Comparison of ENCODE assay signal across 11 mouse cellular contexts in genomic region chr3:87999243-87999895, GRCm38 (mm10). TPM values are rescaled to one million over a fixed set of nuclear protein-coding genes. Genes with fewer than 3 reads are reported as not detected.
A peak's percentile ranks its signal among the peaks of the same experiment; 100 is the strongest.
DNase-seq lines count a peak whose midpoint lies in the region; ATAC-seq and TF ChIP-seq lines count a peak whose summit lies in the region.
"Had no signal": no experiment of that assay in that cellular context is flagged by ENCODE, and none has a peak within 500 bp of the region (broad histone marks: within the 10 kb centered on the region; RNA-seq: fewer than 3 reads in every experiment).

No protein-coding gene starts in this region.

- in situ Hi-C loops in ES-E14 (cut with MboI; ENCODE audit: low sequenced_read_pairs in 2 of 2, unreplicated experiment in 2 of 2): no loop called here

- H3K4me2 ChIP-seq in heart, embryonic 13.5 days: peak overlapping the region; percentile 69
- peak overlapping the region; percentile 83 for H3K4me2 ChIP-seq in forebrain, embryonic 14.5 days (ENCODE audit: low read length)

- H3K4me1 ChIP-seq in heart, embryonic 13.5 days: peaks cover 27% of the 10 kb centered on the region
- peaks cover 0 to 18% of the 10 kb centered on the region in 2 experiments; a peak in 2 of 4 replicates for H3K4me1 ChIP-seq in ES-E14 (ENCODE audit: control insufficient read depth in 2 of 2, insufficient read depth in 2 of 2, low read length in 2 of 2, poor library complexity in 1 of 2)
- H3K4me1 ChIP-seq in forebrain, embryonic 14.5 days (ENCODE audit: control insufficient read depth, insufficient read depth, low read length): peaks cover 21% of the 10 kb centered on the region
- peaks cover 62% of the 10 kb centered on the region for H3K4me1 ChIP-seq in midbrain, embryonic 10.5 days

- H3K36me3 ChIP-seq in heart, embryonic 13.5 days: no peaks in the 10 kb centered on the region
- H3K36me3 ChIP-seq in ES-E14 (ENCODE audit: control insufficient read depth, insufficient read depth, low read length, poor library complexity, severe bottlenecking): no peaks in the 10 kb centered on the region
- no peaks in the 10 kb centered on the region for H3K36me3 ChIP-seq in forebrain, embryonic 14.5 days (ENCODE audit: control insufficient read depth, insufficient read depth, low read length)
- H3K36me3 ChIP-seq in midbrain, embryonic 10.5 days: no peaks in the 10 kb centered on the region

- 0 out of 2 replicates have a peak overlapping the region, but pooled peaks have one; percentile 28 for H3K9ac ChIP-seq in heart, embryonic 13.5 days
- peak overlapping the region; percentile 48; the same call in 1 of the 2 replicates for H3K9ac ChIP-seq in ES-E14 (ENCODE audit: insufficient read depth, low read depth, low read length, poor library complexity, severe bottlenecking)
- peak overlapping the region; percentile 64 for H3K9ac ChIP-seq in forebrain, embryonic 14.5 days (ENCODE audit: low read length)

- DNase-seq in heart, adult 8-10 months (ENCODE audit: low spot score): no peak
- DNase-seq in ES-E14 (ENCODE audit: low read depth, low spot score): no peak
- no peak for DNase-seq in forebrain, embryonic 14.5 days (ENCODE audit: low spot score)
- DNase-seq in midbrain, embryonic 10.5 days (ENCODE audit: low spot score): no peak
- DNase-seq in Muller cell, postnatal 12 days (ENCODE audit: inconsistent ontology term): no peak
- no peak for DNase-seq in urinary bladder, postnatal 36 days (ENCODE audit: low spot score in 2 of 2)
- DNase-seq: gastrocnemius, postnatal 36 days; lung, adult 2 months had no signal

- no peak overlapping the region for H3K27ac ChIP-seq in heart, embryonic 13.5 days (replicated peaks)
- H3K27ac ChIP-seq in ES-E14 (ENCODE audit: insufficient read depth, low read depth, low read length, poor library complexity, severe bottlenecking): no peak overlapping the region
- 0 out of 2 replicates have a peak overlapping the region, but pooled peaks have one; percentile 9 for H3K27ac ChIP-seq in forebrain, embryonic 14.5 days (ENCODE audit: low read depth, low read length)
- H3K27ac ChIP-seq in midbrain, embryonic 10.5 days (replicated peaks): no peak overlapping the region

- 1% methylated on average over 38 of the region's 38 CpGs for WGBS in heart, embryonic 13.5 days
- under 1% methylated on average over 35 of the region's 38 CpGs for WGBS in forebrain, embryonic 14.5 days
- WGBS in midbrain, embryonic 10.5 days: under 1% methylated on average over 38 of the region's 38 CpGs

- ATAC-seq in heart, embryonic 13.5 days (ENCODE audit: extremely low read depth, insufficient number of reproducible peaks, low FRiP score, low TSS enrichment): no peak
- ATAC-seq in forebrain, embryonic 14.5 days: 0 out of 2 replicates have a peak, but pooled peaks have one; percentile 18
- no peak for ATAC-seq in monocyte, adult 5-6 weeks (replicated peaks; ENCODE audit: insufficient number of reproducible peaks, low FRiP score, low TSS enrichment, poor library complexity, severe bottlenecking)

- peak overlapping the region; percentile 48 for H3K4me3 ChIP-seq in heart, embryonic 13.5 days
- peak overlapping the region; percentile 75 to 80 for H3K4me3 ChIP-seq in ES-E14 (ENCODE audit: insufficient read depth in 1 of 2, low read depth in 1 of 2, low read length in 2 of 2, poor library complexity in 1 of 2, severe bottlenecking in 1 of 2)
- H3K4me3 ChIP-seq in forebrain, embryonic 14.5 days (ENCODE audit: low read depth, low read length): peak overlapping the region; percentile 44
- peak overlapping the region; percentile 56 for H3K4me3 ChIP-seq in midbrain, embryonic 10.5 days

- H3K27me3 ChIP-seq in heart, embryonic 13.5 days (replicated peaks): peaks cover 100% of the 10 kb centered on the region
- peaks cover 84% of the 10 kb centered on the region for H3K27me3 ChIP-seq in forebrain, embryonic 14.5 days (replicated peaks; ENCODE audit: control insufficient read depth, insufficient read depth, low read length)
- peaks cover 97% of the 10 kb centered on the region for H3K27me3 ChIP-seq in midbrain, embryonic 10.5 days (ENCODE audit: low read depth, poor library complexity, severe bottlenecking)

- H3K9me3 ChIP-seq in heart, embryonic 13.5 days: no peaks in the 10 kb centered on the region
- no peaks in the 10 kb centered on the region for H3K9me3 ChIP-seq in ES-E14 (ENCODE audit: control insufficient read depth, insufficient read depth, low read depth, low read length)
- H3K9me3 ChIP-seq in forebrain, embryonic 14.5 days (replicated peaks; ENCODE audit: control insufficient read depth, low read length): no peaks in the 10 kb centered on the region
- H3K9me3 ChIP-seq in midbrain, embryonic 10.5 days (replicated peaks): no peaks in the 10 kb centered on the region; the same call in 1 of the 2 replicates

TF ChIP-seq in ES-E14, 5 proteins besides CTCF, POLR2A, EP300 and RAD21:
- TF ChIP-seq MAFK (IDR thresholded peaks at IDR 0.05; ENCODE audit: insufficient read depth, low read depth, low read length) (no peak), ZC3H11A (IDR thresholded peaks at IDR 0.05; ENCODE audit: borderline replicate concordance, low read depth, low read length) (no peak), HCFC1 (IDR thresholded peaks at IDR 0.05; ENCODE audit: borderline replicate concordance, insufficient read depth, low read length) (no peak), CHD2 (IDR thresholded peaks at IDR 0.05; ENCODE audit: low read depth, low read length) (no peak), ZNF384 (IDR thresholded peaks at IDR 0.05; ENCODE audit: low read depth, low read length) (no peak)

RNA-seq across cellular contexts. Expression of gene Bcan, which starts 0.7 kb away (rescaled TPM):
- polyA plus RNA-seq in heart, embryonic 13.5 days (2015; fragmentation: Nextera tagmentation; extraction: Ambion mirVana): 0.07 TPM in 1 of 2 replicates, not detected in the other
- under 1 TPM in 3 of 4 experiments, not detected in 1; 0.09 to 0.69 (median 0.27) TPM for total RNA-seq in heart, adult 8-10 months (2022)
- total RNA-seq in ES-E14 (2012; rRNA removed): 1.4 and 2.6 TPM in 2 replicates
- 13.5 and 21.9 TPM in 2 replicates for polyA plus RNA-seq in forebrain, embryonic 14.5 days (2014; fragmentation: Nextera tagmentation; extraction: Ambion mirVana)
- 0.41 and 0.86 TPM in 2 replicates for polyA plus RNA-seq in midbrain, embryonic 10.5 days (2016; fragmentation: Nextera tagmentation; extraction: Ambion mirVana)
- not detected in 3 replicates for total RNA-seq in monocyte, adult 5-6 weeks (2017)

RNA-seq across cellular contexts. Expression of gene Hapln2, which starts 28.0 kb away (rescaled TPM):
- polyA plus RNA-seq in heart, embryonic 13.5 days (2015; fragmentation: Nextera tagmentation; extraction: Ambion mirVana): not detected in 2 replicates
- not detected for total RNA-seq in heart, adult 8-10 months (2022)
- total RNA-seq in ES-E14 (2012; rRNA removed): not detected in 2 replicates
- 0.52 TPM in 1 of 2 replicates, not detected in the other for polyA plus RNA-seq in forebrain, embryonic 14.5 days (2014; fragmentation: Nextera tagmentation; extraction: Ambion mirVana)
- polyA plus RNA-seq in midbrain, embryonic 10.5 days (2016; fragmentation: Nextera tagmentation; extraction: Ambion mirVana): 0.10 TPM in 1 of 2 replicates, not detected in the other
- total RNA-seq in monocyte, adult 5-6 weeks (2017): not detected in 3 replicates
- total RNA-seq: CH12.LX had no signal

RNA-seq across cellular contexts. Expression of gene Nes, which starts 28.5 kb away (rescaled TPM):
- 18.7 and 18.9 TPM in 2 replicates for polyA plus RNA-seq in heart, embryonic 13.5 days (2015; fragmentation: Nextera tagmentation; extraction: Ambion mirVana)
- 10 to 100 TPM; 10.1 to 25.1 (median 18.9) TPM for total RNA-seq in heart, adult 8-10 months (2022)
- 22.3 and 29.4 TPM in 2 replicates for total RNA-seq in ES-E14 (2012; rRNA removed)
- polyA plus RNA-seq in forebrain, embryonic 14.5 days (2014; fragmentation: Nextera tagmentation; extraction: Ambion mirVana): 23.1 and 27.8 TPM in 2 replicates
- 125 and 158 TPM in 2 replicates for polyA plus RNA-seq in midbrain, embryonic 10.5 days (2016; fragmentation: Nextera tagmentation; extraction: Ambion mirVana)
- total RNA-seq in monocyte, adult 5-6 weeks (2017): 0.58 to 2.0 TPM (median 1.6 TPM) in 3 replicates

RNA-seq across cellular contexts. Expression of gene Gpatch4, which starts 43.5 kb away (rescaled TPM):
- polyA plus RNA-seq in heart, embryonic 13.5 days (2015; fragmentation: Nextera tagmentation; extraction: Ambion mirVana): 18.7 and 20.9 TPM in 2 replicates
- 10 to 100 TPM in 3 of 4 experiments, 1 to 10 TPM in 1; 9.8 to 11.7 (median 10.8) TPM for total RNA-seq in heart, adult 8-10 months (2022)
- total RNA-seq in ES-E14 (2012; rRNA removed): 33.5 and 37.9 TPM in 2 replicates
- polyA plus RNA-seq in forebrain, embryonic 14.5 days (2014; fragmentation: Nextera tagmentation; extraction: Ambion mirVana): 22.9 and 25.2 TPM in 2 replicates
- polyA plus RNA-seq in midbrain, embryonic 10.5 days (2016; fragmentation: Nextera tagmentation; extraction: Ambion mirVana): 41.7 and 47.0 TPM in 2 replicates
- total RNA-seq in monocyte, adult 5-6 weeks (2017): 3.8 to 10.5 TPM (median 4.8 TPM) in 3 replicates

RNA-seq across cellular contexts. Expression of gene Crabp2, which starts 50.9 kb away (rescaled TPM):
- 6.2 and 8.4 TPM in 2 replicates for polyA plus RNA-seq in heart, embryonic 13.5 days (2015; fragmentation: Nextera tagmentation; extraction: Ambion mirVana)
- not detected for total RNA-seq in heart, adult 8-10 months (2022)
- total RNA-seq in ES-E14 (2012; rRNA removed): 9.4 and 19.7 TPM in 2 replicates
- 32.8 and 35.9 TPM in 2 replicates for polyA plus RNA-seq in forebrain, embryonic 14.5 days (2014; fragmentation: Nextera tagmentation; extraction: Ambion mirVana)
- 562 and 684 TPM in 2 replicates for polyA plus RNA-seq in midbrain, embryonic 10.5 days (2016; fragmentation: Nextera tagmentation; extraction: Ambion mirVana)
- total RNA-seq in monocyte, adult 5-6 weeks (2017): not detected in 3 replicates
